Mouse (Mus musculus): Measurements from ENCODE around the gene Syk.

The Syk gene

DNA sequence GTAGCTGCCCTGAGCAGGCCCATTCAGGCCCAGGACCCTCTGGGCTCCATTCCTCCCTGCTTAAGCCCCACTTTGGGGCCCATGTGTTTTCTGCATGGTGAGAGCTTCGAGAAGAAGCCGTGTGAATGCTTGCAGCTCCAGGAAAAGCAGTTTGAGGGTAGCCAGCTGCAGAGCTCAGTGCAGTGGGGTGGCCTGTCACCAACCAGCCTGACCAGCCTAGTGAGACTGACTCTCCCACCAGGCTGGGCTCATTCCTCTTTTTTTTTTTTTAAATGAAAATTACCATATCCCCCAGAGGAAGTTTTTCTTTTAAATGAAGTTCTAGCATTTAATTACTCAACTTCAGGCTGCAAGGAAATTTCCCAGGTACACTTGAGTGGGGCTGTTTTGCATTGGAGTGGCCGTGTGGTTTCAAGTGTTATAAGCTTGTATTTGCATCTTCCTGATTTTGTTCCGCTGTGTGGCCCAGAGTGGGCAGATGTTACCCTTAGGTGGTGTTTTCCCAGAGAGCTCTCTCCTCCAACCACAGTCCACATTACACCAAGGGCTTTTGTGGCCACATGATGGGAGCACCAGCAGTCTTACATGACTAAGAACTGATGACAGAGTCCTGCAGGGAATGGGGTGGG, 17.2 kb downstream of the Syk start:
- DNase-seq (ENCODE audit: low spot score), result no peak

DNA sequence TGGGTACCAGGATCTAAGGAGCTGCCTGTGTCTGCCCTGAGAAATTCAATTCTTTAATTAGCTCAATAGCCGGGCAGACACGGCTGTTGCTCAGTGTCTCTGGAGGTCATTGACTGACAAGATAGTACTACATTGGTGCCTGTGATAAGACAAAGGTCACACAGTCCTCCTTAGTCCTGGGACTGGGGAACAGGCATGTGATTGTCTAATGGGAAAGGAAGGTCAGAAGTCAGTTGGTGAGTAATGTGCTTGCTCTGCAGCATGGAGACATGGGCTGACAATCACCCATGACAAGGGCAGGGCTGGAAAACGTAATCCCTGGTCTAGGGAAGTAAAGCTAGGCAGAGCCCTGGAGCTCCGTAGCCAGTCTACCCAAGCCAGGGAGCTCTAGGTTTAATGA, 19.8 kb downstream of the Syk start:
- no peak for DNase-seq (ENCODE audit: low spot score)

DNA sequence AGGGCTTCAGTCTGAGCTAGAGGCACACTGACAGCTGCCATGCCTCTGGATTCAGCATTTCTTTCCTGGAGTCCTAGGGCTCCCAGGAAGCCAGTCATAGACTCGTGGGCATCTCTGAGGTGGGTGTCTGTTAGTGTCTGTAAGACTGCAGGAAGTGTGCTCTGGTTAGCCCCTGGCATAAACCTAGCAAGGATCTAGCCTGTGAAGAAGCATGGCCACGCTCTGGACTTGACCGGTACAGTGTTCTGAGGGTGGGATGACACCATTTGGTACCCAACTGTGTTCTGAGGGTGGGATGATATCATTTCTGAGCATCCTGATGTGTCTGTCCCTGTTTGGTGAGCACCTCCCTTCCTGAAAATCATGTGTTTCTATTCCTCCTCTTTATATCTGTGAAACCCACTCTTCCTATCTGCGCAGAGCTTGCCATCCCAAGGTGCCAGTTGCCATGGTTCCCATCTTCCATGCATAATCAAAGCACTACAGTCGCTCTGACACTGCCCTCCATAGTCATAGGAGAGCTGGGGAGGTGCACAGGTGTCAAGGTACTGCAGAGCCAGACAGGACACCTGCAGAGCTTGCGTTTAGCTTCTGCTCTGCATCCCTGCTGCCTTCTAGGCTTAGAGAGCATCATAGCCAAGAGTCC, 20.9 kb downstream of the Syk start:
- no peak for DNase-seq (ENCODE audit: low spot score)

DNA sequence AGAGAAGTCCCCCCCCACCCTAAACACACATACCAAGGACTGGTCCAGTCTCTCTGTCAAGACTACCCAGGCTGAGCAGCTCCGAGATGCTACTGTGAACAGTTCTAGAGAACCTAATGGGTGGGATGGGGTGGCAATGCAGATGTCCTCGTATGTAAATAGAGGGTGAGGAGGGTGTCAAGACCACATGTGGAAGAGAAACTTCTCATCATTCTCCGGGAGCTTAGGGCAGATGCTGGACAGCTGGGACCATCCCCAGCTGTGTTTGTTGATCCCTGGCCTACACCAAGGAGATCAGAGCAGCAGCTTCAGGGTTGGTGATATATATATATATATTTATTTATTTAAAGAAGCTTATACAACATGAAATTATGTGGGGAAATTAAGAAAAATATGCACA, 22.0 kb downstream of the Syk start:
- DNase-seq (ENCODE audit: low spot score), result no peak

DNA sequence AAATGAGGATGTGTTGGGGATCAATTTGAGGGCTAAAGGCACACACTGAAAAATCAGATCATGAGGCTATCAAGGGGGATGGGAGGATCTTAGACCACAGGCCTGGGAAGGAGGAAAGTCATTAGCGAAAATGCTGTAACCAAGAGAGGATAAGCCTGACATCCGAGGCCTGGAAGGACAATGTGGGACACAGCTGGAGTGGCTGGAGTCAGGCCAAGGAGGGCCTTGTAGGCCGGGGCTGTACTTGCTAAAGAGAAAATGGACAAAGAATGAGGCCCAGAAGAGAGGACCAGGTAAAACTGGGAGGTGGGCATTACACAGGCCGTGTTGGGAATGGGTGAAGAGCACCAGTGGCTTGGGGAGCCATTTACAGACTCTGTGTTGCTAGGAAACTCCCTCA, 22.9 kb downstream of the Syk start:
- DNase-seq (ENCODE audit: low spot score), result no peak

DNA sequence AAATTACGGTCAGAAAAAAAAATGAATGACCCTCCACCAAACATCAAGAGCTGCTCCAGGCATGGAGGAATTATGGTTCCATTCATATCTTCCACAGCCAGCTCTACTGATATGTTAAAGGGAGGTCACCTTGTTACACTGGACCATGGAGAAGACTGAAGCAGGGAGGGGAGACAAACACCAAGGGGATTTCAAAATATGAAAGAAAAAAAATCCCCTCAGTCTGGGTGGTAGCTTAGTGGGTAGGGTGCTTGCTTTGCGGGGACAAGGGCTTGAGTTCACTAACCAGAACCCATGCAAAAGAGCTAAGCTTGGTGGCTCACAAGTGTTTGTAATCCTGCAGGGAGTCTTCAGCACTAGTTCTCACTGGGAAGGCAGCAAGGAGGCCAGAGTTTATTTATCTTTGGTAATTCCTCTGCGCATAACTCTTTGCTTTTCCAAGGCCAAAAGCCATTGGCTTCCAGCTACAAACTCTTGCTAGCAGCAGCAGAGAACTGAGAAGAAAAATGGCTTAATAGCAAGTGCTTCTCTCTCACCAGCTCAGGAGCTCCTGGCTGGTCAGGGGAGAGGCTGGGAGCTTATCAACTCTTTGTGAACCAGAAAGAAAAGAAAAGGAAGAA, 23.8 kb downstream of the Syk start:
- DNase-seq (ENCODE audit: low spot score), result no peak

DNA sequence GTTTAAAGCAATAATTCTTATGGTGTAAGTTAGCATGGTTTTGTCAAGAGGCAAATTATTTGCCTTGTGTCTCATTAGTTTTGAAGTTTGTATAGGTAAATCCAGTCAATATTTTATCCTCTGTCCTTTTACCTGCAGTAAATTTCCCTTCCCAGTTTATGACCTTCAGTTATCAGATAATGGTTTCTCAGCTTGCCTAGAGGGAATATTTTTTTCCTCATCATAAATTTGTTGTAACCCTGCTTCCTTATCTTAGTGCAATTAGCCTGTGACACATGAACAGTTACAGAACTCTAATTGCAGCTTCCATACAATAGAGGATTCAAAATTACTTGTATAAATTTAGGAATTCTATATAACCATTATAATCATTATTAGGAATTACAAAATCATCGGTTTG, 25.0 kb downstream of the Syk start:
- DNase-seq (ENCODE audit: low spot score), result no peak

DNA sequence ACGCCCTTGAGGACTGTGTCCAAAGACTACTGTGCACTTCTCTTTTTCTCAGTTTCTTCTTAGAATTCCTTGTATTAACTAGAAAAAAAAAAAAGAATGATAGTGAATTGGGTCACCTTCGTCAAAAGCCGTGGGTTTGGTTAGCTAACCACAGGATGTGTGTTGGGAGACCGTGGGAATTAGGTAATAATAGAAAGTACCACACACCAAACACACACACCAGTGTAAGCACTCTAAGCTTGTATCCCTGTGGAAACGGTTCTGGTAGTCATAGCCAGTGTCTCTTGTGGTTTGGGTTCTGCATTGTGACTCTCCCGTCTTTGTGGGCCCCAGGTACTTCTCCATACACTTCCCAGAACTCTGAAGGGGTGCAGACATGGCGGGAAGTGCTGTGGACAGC, 27.5 kb downstream of the Syk start:
- DNase-seq (ENCODE audit: low spot score), result no peak

DNA sequence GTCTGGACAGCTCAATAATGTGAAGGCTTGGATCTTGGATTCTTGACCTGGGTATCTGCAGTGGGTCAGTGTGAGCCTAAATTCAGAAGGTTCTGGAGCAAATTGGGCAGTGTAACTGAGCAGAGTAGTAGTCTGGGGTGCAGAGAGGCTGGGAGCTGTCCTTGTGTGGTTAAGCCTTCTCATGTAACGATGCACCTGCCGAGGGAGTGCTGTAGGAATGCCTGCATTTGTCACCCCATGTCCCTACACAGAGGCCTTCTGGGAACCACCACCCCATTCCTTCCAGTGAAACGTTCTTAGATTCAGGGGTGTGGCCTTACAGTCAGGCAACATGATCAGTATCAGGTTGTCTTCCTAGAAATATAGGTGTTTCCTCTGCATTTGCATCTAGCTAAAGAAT, 30.3 kb downstream of the Syk start:
- DNase-seq (ENCODE audit: low spot score), result no peak

DNA sequence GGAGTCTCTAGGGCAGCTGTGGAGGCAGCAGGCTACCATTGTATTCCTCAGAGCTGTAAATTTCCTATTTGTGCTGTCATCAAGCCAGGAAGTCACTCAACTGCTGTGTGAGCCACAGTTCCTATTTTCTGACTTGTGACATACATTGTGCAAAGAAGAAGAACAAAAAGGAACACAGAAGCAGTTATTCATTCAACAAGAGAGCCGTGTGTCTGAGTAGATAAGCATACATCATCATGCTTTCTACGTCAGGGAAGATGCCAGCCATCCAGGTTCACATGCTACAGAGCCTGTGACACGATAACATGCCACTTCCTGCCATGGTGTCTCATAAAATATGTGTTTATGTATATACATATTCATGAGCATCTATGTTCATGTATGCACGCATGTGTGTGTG, 32.1 kb downstream of the Syk start:
- DNase-seq (ENCODE audit: low spot score), result no peak

DNA sequence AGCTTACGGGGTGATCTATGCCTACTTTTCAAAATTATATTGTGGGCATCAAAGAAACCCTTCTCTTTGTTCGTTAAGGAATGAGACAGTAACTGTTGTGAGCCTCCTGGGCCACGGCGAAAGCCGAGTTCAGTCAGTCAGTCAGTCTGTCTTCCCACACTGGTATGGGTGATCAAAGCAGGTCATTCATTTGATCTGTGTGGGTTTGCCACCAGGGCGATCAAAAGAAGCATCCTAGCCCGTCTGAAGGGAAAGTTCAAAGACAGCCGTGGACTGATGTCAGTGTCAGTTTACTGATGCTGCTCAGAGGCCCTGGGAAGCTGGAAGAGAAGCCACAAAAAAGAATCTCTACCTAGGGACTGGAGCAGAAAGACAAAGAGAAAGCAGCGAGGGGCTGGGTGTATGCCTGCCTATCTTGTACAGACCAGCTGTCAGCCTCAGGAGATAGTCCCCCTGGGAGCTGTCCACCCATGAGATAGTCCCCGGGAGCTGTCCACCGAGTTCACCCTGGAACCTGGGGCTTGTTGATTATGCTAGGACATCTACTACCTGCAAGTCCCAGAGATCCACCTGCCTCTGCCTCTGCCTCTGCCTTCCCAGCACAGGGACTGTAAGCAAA, 34.2 kb downstream of the Syk start:
- no peak for DNase-seq (ENCODE audit: low spot score)

DNA sequence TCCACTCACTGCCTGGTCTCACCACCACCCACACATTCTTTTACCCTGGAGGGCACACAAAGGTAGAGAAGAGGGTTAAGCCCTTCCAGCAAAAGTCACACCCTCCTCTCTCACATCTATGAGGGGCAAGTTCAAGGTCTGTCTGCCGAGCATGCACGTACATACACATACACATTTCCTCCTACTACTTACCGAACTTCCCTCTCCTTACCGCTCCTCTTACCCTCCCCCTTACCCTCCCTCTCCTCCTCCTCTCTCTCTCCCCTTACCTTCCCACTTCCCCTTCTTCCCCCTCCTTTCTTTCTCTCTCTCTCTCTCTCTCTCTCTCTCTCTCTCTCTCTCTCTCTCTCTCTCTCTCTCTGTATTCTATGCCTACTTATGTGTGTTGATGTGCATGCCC, 35.6 kb downstream of the Syk start:
- no peak for DNase-seq (ENCODE audit: low spot score)

DNA sequence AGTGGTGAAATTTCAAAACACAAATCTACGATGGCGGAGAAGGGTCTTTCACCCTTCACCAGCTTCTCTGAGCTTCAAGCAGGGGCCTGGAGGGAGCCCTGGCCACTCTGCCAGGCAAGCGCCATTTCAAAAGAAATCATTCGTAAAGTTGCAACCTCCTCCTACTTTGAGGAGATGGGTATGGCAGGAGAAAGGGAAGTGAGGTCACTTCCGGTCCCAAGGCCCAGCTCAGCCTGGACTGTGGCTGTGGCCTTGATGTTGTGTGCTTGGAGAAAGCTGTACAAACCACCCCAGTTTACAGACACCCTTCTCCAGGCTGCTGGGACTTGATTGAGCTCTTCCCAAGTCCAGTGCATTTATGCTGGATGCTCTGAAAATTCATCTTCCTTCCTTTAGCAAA, 36.5 kb downstream of the Syk start:
- no peak for DNase-seq (ENCODE audit: low spot score)

DNA sequence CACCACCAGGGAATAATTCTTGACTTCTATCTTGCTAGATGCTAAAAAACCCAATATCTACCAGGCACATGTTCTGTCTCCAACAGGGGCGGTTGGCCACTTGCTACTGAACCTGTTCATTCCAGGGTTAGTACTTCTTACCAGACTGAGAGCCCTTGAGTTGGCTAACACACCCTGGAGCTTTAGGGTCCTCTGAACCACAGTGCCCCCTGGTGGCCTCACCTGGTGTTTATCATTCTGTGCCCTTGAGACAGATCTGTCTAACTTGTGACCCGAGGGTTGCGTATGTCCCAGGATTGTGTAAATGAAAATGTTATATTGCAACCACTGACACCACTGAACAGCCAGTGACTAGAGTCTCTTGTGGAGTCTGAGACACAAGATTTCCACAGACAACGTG, 41.1 kb downstream of the Syk start:
- DNase-seq (ENCODE audit: low spot score), result peak; percentile 64

DNA sequence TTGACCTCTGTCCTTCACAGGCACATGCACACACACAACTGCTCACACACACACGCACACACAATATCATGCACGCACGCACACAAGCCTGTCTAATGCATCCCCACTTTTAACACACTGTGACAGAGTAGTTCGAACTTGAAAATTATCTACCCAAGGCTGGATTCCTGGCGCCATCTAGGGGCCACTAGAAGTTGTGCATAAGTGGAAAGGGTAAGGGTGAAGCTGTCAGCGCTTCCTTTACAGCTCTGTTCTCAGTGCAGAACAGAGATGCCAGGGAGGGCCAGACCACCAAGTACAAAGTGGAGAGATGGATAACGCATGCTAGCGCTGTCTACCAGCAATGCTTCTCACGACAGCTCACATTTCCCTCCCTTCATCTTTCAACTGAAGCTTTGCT, 45.6 kb downstream of the Syk start:
- peak; percentile 32 for DNase-seq (ENCODE audit: low spot score)

DNA sequence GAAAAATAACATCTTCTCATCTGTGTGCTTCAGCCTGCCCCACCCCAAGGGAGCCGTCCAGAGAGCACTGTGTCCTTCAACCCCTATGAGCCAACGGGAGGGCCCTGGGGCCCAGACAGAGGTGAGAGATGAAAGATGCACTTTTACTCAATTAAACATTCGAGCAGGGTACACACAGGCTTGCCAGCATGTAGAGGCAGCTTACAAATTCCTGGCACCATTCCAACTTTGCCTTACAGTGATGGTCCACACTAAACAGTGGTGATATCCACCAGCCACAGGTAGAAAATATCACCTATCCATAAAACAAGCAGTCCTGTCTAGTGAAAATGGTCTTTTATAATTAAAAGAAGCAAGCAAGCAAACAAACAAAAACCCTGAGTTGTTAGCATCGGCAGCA, 48.7 kb downstream of the Syk start:
- no peak for DNase-seq (ENCODE audit: low spot score)

DNA sequence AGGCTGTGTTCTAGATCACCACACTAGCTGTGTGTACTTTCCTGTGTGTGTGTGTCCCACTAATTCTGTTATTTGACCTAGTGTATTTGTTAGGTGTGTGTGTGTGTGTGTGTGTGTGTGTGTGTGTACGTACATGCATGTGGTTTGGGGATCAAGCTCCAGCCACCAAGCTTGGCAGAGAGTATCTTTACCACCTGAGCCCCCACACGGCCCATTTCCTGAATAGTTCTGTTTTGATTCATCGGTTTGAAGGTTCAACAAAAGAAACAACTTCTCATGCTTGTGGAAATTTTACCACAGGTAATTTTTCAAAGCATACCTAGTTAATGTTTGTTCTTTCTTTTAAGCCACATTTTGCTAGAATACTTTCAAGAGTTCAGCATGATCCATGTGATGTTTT, 52.5 kb downstream of the Syk start:
- no peak for DNase-seq (ENCODE audit: low spot score)

DNA sequence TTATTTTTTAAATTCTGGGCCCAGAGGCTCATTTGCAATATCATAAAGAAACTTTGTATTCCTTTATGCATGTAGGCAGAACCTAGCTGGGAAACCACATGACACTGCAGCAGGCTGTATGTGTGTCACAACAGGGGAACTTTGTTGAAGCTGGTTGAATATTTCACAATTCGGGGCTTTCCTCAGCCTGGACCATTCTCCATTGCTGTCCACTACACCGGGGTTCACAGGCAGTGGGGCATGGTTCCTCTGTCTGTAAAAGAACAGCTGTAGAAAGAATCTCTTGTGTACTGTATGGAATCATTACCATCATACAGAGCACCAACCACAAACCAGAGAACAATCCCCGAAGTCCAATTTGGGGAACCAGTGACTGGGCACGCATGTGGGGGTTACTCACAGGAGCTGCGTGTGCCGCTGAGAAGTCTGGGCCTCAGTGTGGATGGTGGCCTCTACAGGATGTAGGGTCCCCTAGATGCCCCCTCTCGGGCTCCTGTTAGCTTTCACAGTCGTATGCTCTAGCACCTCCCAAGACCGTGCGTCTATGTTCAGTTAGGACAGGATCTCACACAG, 53.3 kb downstream of the Syk start:
- DNase-seq (ENCODE audit: low spot score), result no peak

DNA sequence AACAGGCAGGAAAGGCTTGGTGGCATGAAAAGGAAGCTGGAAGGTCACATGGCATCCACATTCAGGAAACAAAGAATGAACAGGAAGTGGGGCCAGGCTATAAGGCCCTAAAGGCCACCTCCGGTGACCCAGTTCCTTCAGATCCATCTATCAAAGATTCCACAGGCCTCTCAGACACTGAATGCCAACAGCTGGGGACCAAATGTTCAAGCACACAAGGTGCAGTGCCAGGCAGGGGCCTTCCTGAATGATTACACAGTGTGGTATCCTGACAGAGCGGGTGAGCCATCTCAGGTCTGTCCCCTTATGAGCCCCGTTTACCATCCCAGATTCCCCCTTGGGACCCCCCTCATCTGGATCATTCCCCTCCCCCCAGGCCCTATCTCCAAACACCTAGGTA, 63.6 kb downstream of the Syk start:
- DNase-seq (ENCODE audit: low spot score), result no peak

DNA sequence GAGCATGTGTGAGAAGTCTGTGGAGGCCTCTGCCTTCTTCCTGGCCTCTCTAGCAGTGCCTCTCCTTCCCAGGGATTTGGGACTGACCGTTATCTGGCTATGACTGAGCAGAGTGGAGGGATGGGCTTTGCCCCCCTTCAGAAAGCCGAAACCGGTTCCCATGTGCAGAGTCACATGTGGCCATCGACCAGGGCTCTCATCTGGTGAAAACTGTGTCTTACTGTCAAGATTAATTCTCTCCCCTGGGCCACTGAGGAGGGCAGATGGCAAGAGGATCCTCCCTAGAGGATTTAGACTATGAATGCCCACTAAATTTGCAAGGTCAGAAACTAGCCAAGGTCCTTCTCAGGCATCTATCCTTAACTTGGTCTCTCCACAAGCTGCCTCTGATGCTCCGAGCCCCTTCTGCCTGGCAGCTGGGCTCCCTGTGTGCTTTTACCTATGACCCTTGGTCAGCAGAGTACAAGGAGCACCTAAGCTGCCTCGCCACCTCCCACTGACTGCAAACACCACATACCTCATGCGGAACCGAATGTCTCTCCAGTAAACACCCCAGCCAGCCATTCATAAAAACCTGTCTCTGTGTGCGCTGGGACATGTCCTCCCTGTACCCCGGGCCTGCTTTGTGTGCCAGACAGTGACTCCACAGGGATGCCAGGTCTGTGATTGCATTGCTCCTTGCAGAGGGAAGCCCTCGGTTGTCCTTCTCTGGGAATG, 65.2 kb downstream of the Syk start:
- DNase-seq (ENCODE audit: low spot score), result no peak

DNA sequence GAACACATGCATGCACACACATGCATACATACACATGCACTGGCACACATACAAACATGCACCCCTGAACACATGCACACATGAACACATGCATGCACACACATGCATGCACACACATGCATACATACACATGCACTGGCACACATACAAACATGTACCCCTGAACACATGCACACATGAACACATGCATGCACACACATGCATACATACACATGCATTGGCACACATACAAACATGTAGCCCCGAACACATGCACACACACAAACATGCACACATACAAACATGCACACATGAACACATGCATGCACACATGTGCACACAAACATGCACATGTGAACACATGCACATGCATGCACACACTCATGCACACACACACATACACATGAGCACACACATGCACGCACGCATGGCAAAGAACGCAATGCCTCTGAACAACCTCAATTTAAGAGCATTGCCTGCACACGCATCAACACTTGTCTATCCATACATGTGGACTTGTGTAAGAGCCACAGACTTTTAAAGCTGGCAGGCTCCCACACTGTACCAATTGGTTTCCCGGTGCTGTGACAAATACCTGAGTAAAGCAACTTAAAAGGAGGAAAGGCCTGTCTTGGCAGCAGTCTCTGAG, 66.9 kb downstream of the Syk start:
- no peak for DNase-seq (ENCODE audit: low spot score)

All from ovary, postnatal 36 days (tissue).